Mouse (Mus musculus) thymus, postnatal 25 days (tissue): Measurements from ENCODE around the gene Cacna2d4.

Source experiments
- DNase-seq: peaks from one replicate; pipeline ENCODE4 v3.0.0; 2022

The Cacna2d4 gene

DNA sequence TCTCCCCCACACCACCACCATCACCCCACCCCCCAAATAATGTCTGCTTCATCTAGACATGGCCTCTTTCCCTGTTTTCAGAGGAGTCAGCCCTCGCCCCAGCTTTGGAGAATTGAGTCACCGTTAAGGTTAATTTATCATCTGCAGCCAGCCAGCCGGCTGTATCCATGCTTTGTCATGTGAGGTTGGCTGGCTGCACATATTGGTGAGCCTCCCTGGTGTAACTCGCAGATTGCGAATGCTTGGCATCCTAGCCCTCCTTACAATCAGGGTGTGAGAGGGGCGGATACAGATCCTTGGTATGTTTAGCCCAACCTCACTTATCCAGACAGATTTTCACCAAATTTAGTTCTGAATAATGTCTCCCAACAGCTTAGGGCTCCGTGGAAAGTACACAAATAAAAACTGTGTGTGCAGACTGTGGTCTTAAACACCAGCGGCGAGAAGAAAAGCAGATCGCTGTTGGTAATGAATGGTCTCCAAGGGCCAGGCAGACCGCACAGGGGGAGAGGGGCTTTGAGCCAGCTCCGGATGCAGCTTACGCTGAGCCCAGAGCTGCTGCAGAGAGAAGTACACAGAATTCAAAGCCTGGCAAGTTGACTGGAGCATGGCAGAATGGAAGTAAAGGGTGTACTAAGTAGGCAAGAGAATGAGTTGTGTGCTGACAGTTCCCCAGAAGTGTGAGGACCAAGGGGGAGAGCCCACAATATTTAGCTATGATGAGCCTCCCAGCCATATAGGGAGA, 11.7 kb upstream of the Cacna2d4 start:
- no peak for DNase-seq

DNA sequence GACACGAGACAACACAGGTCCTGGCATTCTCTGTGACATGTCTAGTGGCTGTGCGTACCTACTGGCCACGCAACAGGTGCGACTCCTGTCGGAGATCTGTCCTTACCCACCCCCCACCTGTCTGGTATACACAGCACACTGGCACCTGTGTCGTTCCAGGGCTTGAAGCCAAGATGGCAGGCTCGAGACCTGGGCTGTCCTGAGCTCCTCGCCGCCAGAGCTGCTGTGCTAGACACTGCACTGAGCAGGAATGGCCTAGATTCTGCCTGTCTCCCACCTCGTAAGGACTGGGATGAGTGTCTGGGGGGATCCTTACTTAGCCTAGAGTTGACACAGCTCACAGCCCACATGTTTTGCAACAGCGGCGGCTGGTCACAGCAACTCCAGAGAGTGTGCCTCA, 11.1 kb upstream of the Cacna2d4 start:
- no peak for DNase-seq

DNA sequence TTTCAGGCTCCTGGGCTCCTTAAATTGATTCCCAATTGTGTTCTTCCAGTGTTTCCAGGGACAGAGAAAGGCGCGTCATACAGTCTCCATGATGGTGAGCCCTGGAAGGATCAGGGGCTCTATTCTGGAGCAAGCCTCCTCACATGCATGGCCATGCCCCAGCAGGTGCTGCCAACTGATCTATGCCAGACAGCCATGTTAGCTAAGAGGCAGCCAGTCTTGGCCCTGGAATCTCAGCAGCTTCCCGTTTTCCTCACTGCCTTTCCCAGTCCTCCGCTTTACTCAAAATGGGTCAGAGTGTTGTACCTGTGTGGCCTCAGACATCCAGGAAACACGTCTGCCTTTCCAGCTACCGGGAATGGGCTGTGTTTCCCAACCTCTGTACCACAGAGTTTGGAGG, 10.6 kb upstream of the Cacna2d4 start:
- no peak for DNase-seq

DNA sequence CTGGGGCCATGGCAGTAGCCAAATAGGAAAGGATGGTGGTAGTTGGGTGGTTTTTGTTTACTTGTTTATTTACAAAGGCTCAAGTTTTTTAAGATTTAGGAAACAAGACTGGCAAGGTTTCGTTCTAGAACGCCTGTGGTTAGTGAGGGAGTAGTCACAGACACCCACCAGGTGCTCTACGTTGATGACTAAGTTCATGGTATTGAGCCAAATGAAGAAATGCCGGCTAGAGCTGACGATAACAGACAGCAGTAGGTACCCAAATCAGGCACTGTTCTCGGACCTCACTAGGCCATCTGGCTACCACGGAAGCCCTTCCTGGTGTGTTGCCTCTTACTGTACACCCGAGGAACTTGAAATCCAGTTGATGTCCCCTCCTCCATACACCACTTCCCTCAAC, 9.3 kb upstream of the Cacna2d4 start:
- DNase-seq = no peak

DNA sequence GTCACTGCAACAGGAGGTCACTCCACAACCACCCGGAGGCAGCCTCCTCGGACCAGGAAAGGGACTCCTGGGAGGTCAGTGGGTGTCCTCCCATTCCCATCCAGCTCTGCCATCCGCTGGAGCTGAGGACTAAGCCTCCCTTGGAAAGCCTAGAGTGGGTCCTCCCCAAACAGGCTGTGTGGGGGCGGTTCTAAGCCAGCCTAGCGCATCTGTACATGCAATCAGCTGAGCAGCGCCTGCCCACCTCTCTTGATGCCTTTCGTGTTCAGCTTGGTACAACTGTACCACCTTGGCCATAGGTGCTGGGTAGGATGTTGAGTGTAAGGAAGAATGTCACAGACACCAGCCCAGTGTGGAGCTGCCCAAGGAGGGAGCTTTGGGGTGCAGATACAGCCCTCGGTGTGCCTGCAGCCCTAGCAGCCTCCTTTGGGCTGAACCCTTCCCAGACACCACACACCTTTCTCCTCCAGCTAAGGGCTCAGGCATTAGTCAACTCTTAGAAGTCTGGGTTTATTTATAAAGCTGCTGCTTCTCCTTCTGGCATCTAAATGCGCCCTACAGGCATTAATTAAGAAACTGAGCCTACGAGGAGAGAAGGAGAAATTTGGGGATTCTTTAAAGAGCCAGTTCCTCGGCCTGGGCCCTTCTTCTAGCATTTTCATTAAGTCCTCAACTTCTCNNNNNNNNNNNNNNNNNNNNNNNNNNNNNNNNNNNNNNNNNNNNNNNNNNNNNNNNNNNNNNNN, 7.3 kb upstream of the Cacna2d4 start:
- DNase-seq = no peak

DNA sequence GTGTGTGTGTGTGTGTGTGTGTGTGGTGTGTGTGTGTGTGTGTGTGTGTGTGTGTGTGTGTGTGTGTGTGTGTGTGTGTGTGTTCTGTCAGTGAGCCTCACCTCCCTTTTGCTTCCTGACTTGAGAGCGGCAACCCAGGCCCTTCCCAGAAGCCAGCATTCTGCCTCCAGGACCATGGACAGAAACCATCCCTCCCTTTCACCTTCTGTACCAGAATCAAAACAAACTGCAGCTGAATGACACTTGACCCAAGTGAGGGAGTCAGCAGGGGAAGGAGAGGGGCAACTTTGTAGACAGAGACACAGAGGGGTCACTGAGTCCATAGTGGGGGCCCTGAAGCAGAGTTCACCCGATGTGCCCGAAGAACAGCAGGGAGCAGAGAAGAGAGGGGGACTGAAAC, 3.3 kb upstream of the Cacna2d4 start:
- DNase-seq = no peak

DNA sequence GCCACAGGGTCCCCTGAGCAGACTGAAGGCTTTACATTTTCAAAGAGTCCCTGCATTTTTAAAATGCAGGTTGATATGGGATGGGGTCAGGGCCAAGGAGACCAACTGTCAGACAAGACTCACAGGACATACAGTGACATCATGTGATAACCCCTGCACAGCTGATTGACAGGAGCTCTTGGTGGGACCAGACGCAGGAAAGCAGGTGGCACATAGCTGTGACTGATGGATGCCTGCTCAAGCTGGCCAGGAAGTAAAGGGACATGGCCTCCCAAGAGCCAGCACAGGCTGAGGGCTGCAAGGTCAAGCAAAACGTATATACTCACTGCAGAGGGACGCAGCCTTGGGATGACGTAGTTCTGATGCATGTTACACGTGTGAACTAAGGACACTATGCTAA, 885 bp upstream of the Cacna2d4 start:
- no peak for DNase-seq

DNA sequence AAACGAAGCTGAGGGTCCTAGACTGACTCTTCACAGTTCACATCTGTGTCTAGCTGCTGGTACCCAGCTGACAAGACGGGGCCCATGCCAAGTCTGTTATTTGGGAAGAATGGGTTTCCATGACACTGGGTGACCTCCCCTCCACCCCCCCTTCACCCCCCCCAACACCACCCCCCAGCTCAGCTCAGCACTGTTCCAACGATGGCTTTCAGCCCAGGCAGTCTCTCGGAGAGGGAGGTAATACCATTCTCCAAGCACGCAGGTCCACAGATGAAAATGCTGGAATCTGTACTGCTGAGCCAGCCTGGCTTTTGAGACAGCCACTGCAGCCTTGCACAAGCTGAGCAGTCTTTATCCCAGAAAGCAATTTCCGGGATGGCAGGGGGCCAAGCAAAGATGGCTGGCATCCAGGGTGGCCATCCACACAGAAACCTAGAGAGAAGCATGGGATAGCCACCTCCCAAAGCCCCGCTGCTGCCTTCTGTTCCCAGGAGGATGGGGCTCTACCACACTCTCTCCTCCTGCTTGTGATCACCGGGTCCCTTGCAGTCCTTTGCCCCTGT, 1.2 kb downstream of the Cacna2d4 start:
- DNase-seq = no peak

DNA sequence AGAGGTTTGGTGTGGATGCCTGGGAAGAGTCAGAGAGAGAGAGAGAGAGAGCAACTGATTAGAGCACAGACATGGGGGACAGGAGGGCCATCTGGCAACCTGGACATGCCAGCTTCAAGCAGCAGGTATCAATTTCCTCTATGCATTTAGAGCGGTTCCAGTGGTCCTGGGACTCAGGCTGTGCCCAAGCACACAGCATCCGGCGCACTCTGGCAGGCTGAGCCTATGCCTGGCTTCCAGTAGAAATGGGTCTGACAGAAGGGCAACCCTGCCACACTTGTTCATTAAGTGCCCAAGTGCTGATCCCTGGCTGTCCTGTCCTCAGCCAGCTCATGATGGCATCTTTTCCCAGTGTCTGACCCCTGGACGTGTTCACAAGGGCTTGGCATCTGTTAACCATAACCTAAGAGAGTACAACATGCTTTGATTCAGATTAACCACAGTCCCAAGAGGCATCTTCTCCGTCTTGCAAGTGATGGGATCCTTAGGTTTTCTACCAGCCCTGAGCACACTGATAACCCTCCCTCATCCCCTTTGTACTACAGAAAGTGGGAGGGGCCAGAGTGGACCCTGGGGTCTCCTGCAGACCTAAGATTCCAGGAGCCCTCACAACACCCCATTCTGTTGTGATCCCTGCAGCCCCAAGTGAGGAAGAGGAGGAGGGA, 3.1 kb downstream of the Cacna2d4 start:
- DNase-seq = no peak

DNA sequence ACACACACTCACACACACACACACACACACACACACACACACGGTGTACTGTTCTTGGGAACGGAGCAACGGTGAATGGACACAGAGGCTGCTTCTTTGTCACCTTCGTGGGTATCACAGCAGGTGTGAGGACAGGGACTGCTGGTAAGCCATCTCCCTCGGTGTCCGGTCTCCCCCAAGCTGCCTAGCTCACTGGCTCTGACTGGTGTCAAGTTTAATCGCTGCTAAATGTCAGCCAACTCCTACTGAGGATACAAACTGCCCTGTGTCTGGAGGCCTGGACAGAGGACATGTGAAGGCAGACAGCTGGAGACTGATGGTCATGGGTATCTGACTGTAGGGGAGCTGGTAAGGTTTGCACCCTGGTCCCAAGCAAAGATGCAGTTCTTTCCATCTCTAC, 3.9 kb downstream of the Cacna2d4 start:
- no peak for DNase-seq

DNA sequence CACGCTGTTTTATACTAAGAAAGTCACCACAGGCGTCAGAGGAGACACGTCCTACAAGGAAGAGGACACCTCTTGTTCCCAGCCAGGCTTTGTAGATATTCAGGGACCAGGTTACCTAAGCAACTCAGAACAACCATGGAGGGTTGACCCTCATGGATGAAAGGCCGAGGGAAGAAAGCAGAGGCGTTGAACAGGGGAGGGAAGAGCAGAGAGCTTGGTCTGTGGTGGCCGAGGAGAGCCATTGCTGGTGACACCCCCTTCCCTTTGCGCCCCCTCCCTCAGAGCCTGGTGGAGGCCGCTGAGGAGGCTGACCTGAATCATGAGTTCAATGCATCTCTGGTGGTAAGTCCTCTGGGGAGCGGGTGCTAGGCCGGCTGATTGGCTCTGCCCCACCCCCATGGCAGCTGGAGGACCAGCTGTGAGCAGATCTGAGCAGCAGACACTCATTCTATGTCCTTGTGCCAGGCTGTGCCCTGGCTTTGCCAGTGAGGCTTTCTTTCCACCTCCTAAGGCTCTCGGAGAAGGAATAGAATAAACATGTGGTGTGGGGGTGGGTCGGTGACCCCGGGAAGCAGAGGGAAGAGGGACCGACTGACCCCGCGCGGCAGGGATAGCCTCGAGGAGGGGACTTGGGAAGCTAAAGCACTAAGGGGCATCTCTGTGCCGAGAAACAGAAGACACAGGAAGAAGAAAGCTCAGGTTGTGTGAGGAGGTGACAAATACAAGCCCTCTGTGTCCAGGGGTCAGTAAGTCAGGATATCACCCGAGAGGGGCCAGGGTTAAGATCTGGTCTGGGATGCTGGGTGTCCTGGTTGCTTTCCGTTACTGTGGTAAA, 4.8 kb downstream of the Cacna2d4 start:
- DNase-seq = no peak

DNA sequence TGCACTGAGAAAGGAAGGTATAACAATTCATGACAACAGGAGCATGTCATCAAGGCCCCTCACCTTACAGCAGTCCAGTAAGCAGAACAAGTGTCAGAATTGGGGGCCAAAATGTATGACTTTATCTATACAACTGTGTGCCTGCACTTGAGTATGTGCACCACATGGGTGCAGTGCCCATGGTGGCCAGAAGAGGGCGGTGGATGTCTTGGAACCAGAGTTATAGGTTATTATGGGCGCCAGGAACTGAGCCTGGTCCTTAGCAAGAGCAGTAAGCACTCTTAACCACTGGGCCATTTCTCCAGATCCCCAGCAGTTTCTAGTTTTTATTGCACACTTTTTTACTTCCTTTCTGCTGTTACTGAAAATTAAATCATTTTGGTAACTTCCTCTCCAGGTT, 9.8 kb downstream of the Cacna2d4 start:
- DNase-seq = no peak

DNA sequence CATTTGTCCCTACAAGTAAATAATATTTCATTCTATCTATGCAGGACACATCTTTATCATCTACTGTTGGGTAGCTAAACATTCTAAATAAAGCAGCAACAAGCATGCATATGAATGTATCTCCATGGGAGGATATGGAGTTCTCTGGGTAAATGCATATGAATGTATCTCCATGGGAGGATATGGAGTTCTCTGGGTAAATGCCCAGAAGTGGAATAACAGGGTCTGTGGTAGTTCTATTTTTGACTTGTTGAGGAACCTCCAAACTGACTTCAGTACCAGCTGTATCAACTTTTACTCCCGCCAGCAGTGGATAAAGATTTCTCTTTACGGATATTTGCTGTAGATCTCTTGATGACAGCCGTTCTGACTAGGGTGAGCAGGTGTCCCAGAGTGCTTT, 12.3 kb downstream of the Cacna2d4 start:
- no peak for DNase-seq

DNA sequence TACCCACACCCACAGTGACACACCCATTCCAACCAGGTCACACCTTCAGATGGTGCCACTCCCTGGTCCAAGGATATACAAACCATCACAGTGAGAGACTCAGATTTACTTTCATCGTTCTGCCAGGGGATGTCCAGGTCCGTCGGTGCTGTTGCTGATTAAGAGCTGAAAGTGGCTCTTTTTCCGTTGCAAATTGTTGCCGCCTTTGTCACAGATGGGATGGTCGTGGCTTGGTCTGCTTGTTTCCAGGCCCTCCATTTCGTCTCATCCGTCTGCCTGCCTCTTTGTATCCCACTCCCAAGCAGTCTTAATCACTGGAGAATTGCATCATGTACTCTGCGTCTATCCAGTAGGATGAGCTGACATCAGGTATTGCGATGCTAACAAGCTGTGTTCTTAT, 13.4 kb downstream of the Cacna2d4 start:
- no peak for DNase-seq

DNA sequence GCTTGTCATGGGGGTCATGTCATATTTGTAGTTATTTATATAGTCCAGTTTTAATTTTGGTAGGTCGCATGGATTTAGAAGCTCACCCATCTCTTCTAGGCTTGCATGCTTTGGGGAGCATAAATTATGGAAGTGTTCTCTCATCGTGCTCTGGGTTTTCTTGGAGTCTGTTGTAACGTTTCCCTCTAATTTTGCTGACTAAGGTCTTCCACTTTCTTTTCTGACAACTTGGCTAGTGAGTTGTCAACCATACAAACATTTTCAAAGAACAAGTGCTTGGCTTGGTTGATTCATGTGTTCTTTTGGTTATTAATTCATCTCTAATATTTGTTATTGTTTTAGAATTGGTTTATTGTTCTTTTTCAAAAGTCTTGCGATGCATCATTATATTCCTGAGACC, 15.4 kb downstream of the Cacna2d4 start:
- DNase-seq = no peak

DNA sequence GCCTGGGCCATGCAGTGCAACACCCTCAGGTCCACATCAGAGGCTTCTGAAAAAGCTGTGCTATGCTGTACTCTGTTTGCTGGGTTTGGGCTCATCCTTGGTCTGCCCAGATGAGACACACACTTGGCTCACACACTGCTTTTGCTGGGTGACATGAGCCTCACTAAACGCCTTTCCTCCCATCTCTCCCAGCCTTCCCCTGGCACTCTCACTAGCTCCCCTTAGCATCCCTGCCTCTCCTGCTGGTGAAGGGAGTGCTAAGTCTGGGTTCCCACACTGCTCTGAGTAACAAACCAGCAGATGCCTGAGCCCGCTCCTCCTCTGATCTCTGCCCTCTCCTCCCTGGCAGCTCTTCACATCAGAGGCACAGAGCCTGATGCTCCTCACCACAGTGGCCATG, 40.4 kb downstream of the Cacna2d4 start:
- no peak for DNase-seq

DNA sequence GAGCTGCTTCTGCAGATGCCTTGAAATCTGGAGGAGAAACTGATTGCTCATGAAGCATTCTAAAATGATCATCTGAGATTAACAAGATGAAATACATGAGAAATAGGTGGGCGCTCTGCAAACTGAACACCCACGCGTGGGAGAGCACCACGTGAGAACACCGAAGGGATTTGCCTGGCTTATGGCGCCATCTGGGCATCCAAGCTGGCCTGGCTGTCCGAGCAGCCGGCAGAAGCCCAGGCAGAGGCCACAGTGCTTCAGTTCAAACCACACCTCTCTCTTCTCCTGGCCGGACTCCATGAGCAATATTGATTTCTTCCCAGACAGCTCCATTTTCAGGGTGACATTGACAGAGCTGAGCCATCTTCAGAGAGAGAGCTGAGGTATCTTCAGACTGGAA, 44.4 kb downstream of the Cacna2d4 start:
- no peak for DNase-seq

DNA sequence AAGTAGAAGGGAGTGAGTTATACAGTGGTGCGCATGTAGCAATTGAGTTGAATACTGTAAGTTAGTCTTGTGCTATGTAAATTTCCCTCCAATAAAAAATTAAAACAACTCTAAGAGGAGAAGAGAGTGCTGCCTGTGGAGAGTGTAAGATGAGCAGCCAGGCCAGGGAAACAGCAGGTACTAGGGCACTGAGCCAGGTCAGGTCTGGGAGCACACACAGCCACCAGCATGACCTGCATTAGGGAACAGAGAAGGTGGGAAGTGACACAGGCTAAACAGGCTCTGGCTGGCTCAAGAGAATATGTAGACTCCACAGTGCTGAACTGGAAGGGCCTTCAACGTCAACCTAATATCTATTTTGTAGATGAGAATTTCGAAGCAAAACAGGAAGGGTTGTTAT, 65.0 kb downstream of the Cacna2d4 start:
- DNase-seq = no peak

DNA sequence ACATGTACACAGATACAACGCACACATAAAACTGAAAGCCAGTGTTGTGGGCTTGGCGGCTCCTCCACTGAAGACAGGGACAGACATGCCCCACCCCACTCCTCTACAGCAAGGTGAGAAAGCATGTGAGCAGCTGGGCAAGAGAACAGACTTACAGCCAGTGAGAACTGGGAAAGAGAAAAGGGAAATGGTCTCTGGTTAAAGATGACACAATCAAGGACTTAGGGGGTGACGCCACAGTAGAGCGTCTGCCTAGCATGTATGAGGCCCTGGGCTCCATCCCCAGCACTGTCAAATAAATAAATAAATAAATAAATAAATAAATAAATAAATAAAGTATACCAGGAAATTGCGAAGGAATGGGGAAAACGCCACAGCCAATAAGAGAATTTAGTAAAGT, 67.0 kb downstream of the Cacna2d4 start:
- DNase-seq = no peak

DNA sequence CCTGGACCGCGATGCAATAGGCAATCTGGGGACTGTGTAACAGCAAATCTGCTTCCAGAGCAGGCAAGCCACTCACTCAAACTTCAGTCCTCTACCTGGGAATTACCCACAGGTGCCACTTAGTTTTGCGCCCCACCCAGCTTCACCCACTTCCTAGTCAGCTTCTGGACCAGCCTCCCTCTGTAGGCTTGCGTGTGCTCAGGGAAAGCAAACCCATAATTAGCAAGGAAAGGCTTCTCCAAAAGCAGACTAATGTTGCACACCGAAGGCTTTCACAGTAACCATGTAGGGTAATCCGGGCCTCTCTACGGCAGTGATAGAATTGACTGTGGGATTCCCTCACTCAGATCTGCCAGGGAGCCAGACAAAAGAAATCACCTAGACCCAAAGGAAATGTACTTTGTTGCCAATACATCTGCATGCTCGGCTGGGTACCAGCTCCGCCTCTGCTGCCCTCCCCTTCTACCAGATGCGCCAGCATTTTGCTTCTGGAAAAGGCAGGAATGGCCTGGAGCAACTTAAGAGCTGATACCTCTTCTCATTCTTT, 71.6 kb downstream of the Cacna2d4 start:
- no peak for DNase-seq

DNA sequence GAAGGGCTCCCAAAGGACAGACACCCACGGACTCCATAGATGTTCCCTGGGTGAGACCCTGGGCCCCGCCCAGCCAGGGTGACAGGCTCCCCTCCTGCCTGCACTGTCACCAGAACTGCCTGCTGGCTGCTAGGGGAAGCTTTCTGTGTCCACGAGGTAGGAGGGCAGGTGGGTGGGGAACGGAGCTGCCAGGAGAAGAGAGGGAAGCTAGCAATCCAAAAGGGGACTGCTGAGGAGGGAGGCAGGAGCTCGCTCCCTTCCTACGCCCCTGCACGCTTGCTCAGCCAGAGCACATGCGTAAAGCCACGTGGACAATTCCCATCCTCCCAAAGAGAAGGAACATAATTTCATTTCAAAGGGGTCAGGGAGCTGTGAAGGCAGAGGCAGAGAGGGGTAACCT, 73.8 kb downstream of the Cacna2d4 start:
- DNase-seq = no peak

DNA sequence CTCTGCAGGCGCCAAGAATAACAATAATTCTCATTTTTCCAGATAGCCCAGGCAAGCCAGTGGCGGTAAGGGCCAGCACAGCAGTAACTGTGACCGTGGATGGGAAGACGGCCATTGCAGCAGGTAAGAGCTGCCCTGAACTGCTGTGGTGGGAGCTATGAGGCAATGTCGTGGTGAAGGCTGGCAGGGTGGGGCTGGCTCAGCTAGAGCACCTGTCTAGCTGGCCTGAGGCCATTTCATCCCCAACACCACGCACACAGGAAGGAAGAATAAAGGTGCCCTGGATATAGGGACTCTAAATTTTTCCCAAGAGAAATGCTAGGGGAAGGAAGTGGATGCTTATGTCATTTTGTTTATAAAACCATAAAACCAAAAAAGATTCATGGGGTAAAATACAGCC, 76.1 kb downstream of the Cacna2d4 start:
- DNase-seq = no peak

DNA sequence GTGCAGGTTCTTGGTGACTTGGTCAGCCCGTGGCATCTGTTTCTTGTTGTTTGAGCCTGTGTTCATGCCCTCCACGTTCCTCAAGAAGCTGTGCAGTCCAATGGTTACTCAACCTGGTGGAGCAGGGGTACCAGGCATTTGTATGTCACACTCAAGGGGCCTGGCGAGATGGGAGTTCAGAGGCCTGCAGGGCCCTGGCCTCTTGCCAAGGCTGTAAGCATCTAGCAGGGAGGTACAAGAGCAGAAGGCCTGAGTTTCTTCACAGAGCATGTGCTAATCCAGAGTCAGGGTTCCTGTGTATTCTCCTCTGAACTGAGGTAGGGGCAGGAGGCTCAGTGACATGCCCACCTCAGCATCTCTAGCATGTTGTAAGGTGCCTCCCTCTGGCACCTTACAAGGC, 76.8 kb downstream of the Cacna2d4 start:
- DNase-seq = no peak
